Mouse (Mus musculus): ENCODE measurements at regions not wholly inside any gene's neighbourhood (a gene's known extent, or its start where the extent isn't known, plus 50 kb on each side); places are given as distances from the start of the nearest gene placed in this dataset.

GRCm38 (mm10) chr3:134605356-134605771 lies 223.4 kb upstream of the Tacr3 start:
- DNase-seq (ENCODE audit: low spot score in 2 of 2): no peak

- no peak for DNase-seq (ENCODE audit: low spot score in 2 of 2)
Measured at GRCm38 (mm10) chr3:134610244-134610643, 218.6 kb upstream of the Tacr3 start.

GRCm38 (mm10) chr3:134611516-134612297 lies 217.1 kb upstream of the Tacr3 start:
- DNase-seq (ENCODE audit: low spot score in 2 of 2): no peak

GRCm38 (mm10) chr3:134612298-134612616 lies 216.6 kb upstream of the Tacr3 start:
- DNase-seq (ENCODE audit: low spot score in 2 of 2): no peak

- peak; percentile 28 to 46 for DNase-seq (ENCODE audit: low spot score in 2 of 2)
Measured at GRCm38 (mm10) chr3:134629166-134630134, 199.4 kb upstream of the Tacr3 start.

- DNase-seq (ENCODE audit: low spot score in 2 of 2): no peak
Measured at GRCm38 (mm10) chr3:134630135-134630516, 198.7 kb upstream of the Tacr3 start.

- no peak for DNase-seq (ENCODE audit: low spot score in 2 of 2)
Measured at GRCm38 (mm10) chr3:134648727-134649445, 179.9 kb upstream of the Tacr3 start.

GRCm38 (mm10) chr3:134654051-134654450 lies 174.8 kb upstream of the Tacr3 start:
- DNase-seq (ENCODE audit: low spot score in 2 of 2): peak in 1 of 2 experiments; percentile 28

GRCm38 (mm10) chr3:134694893-134695292 lies 133.9 kb upstream of the Tacr3 start:
- DNase-seq (ENCODE audit: low spot score in 2 of 2): no peak

GRCm38 (mm10) chr3:134718620-134719019 lies 110.2 kb upstream of the Tacr3 start:
- DNase-seq (ENCODE audit: low spot score in 2 of 2): no peak

GRCm38 (mm10) chr3:134735684-134736083 lies 93.1 kb upstream of the Tacr3 start:
- DNase-seq (ENCODE audit: low spot score in 2 of 2): no peak

- no peak for DNase-seq (ENCODE audit: low spot score in 2 of 2)
Measured at GRCm38 (mm10) chr3:134761108-134761507, 67.7 kb upstream of the Tacr3 start.

GRCm38 (mm10) chr3:134763264-134763936 lies 65.4 kb upstream of the Tacr3 start:
- DNase-seq (ENCODE audit: low spot score in 2 of 2): no peak
